Mouse (Mus musculus) CD4-positive, CD25-positive, alpha-beta regulatory T cell, adult 9 weeks (primary cell): ENCODE results near the gene Tpbpb. TPM values are rescaled to one million over a fixed set of nuclear protein-coding genes. Genes with fewer than 3 reads are reported as not detected.

ENCODE experiments used
- polyA plus RNA-seq: library from polyadenylated mRNA; unstranded; fragments of 100-300 nt; shearing (Covaris generic); gene quantifications from one replicate; pipeline ENCODE4 v1.2.1, GENCODE M21; 2017

Tpbpb gene
- not detected for polyA plus RNA-seq

GRCm38 (mm10) chr13:60904780-60905179 lies at the start of gene Tpbpb:
Tpbpb (minus strand) TSS chr13:60904880.

GRCm38 (mm10) chr13:60941884-60942283 lies 37.2 kb upstream of the Tpbpb start, which contains the start of gene Tpbpa:
Tpbpa (minus strand) TSS chr13:60941984.

GRCm38 (mm10) chr13:60936500-60936901 lies 31.8 kb upstream of the Tpbpb start, which contains the start of the genes Gm49391 and Ctla2a:
Gm49391 (minus strand) TSS chr13:60936571.
Ctla2a (minus strand) TSS chr13:60936625.

GRCm38 (mm10) chr13:60935490-60935889 lies 30.8 kb upstream of the Tpbpb start, which contains the start of gene Gm49393:
Gm49393 (minus strand) TSS chr13:60935590.

GRCm38 (mm10) chr13:60897328-60897727 lies 7.4 kb downstream of the Tpbpb start, which contains the start of gene Ctla2b:
Ctla2b (minus strand) TSS chr13:60897447.

GRCm38 (mm10) chr13:60896794-60897193 lies 7.9 kb downstream of the Tpbpb start, which contains the start of gene Gm49392:
Gm49392 (minus strand) TSS chr13:60896894.

GRCm38 (mm10) chr13:60864281-60864680 lies 40.4 kb downstream of the Tpbpb start, which contains the start of gene 4930486L24Rik:
4930486L24Rik (minus strand) TSS chr13:60864475.

Other genes with a start within 250 kb of the Tpbpb start
- not detected for gene BC051665, start 118.5 kb downstream of the Tpbpb start, polyA plus RNA-seq
- gene Ctsll3, start 102.0 kb downstream of the Tpbpb start, polyA plus RNA-seq: not detected
- 2.1 TPM for gene 4930486L24Rik, start 40.4 kb downstream of the Tpbpb start, polyA plus RNA-seq
- gene Gm49392, start 8.0 kb downstream of the Tpbpb start, polyA plus RNA-seq: not detected
- 4.9 TPM for gene Ctla2b, start 7.4 kb downstream of the Tpbpb start, polyA plus RNA-seq
- not detected for gene Gm49393, start 30.7 kb upstream of the Tpbpb start, polyA plus RNA-seq
- gene Gm49391, start 31.7 kb upstream of the Tpbpb start, polyA plus RNA-seq: not detected
- 23.8 TPM for gene Ctla2a, start 31.7 kb upstream of the Tpbpb start, polyA plus RNA-seq
- not detected for gene Tpbpa, start 37.1 kb upstream of the Tpbpb start, polyA plus RNA-seq
- not detected for gene Ctsj, start 101.1 kb upstream of the Tpbpb start, polyA plus RNA-seq
- not detected for gene Ctsq, start 135.8 kb upstream of the Tpbpb start, polyA plus RNA-seq